Mouse (Mus musculus) liver, embryonic 18 days (tissue): ENCODE results near the gene Ier3. TPM values are rescaled to one million over a fixed set of nuclear protein-coding genes. Genes with fewer than 3 reads are reported as not detected.

ENCODE experiments used
- polyA plus RNA-seq: library from polyadenylated mRNA; depleted of rRNA; stranded (reverse); fragments of >200 nt; gene quantifications from 2 replicates; pipeline ENCODE4 v1.2.3, GENCODE M21; 2012; rRNA removed

The Ier3 gene
- 5.5 and 6.5 TPM in 2 replicates for polyA plus RNA-seq

DNA sequence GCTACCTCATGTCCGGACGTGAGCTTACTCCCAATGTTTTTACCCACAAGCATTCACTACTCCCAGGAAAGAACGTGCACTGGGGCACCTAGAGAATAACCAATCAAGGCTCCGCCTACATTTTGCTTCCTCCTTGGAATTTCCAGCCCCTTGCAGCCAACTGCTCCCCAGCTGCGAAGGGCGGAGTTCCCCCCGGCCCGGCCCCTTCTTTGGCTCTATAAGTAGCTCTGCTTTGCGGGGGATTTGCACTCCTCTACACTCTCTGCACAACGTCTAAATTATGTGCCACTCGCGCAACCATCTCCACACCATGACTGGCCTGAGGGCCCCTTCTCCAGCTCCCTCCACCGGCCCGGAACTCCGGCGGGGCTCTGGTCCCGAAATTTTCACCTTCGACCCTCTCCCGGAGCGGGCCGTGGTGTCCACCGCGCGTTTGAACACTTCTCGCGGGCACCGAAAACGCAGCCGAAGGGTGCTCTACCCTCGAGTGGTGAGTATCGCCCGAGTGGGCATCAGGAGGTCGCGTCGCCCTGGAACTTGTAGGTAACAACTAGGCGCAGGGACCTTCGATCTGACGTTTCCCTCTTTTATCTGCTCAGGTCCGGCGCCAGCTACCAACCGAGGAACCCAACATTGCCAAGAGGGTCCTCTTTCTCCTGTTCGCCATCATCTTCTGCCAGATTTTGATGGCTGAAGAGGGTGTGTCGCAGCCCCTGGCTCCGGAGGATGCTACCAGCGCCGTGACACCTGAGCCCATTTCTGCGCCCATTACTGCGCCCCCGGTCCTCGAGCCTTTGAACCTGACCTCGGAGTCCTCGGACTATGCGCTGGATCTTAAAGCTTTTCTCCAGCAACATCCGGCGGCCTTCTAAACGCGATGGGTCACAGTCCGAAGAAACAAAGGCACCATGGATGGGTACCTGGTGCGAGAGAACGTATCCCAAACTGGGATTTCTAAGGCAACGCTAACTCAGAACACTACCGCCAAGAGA, at the start of gene Ier3:
Ier3 (plus strand) TSS at position 246 of the 992 bp plus-strand sequence.

DNA sequence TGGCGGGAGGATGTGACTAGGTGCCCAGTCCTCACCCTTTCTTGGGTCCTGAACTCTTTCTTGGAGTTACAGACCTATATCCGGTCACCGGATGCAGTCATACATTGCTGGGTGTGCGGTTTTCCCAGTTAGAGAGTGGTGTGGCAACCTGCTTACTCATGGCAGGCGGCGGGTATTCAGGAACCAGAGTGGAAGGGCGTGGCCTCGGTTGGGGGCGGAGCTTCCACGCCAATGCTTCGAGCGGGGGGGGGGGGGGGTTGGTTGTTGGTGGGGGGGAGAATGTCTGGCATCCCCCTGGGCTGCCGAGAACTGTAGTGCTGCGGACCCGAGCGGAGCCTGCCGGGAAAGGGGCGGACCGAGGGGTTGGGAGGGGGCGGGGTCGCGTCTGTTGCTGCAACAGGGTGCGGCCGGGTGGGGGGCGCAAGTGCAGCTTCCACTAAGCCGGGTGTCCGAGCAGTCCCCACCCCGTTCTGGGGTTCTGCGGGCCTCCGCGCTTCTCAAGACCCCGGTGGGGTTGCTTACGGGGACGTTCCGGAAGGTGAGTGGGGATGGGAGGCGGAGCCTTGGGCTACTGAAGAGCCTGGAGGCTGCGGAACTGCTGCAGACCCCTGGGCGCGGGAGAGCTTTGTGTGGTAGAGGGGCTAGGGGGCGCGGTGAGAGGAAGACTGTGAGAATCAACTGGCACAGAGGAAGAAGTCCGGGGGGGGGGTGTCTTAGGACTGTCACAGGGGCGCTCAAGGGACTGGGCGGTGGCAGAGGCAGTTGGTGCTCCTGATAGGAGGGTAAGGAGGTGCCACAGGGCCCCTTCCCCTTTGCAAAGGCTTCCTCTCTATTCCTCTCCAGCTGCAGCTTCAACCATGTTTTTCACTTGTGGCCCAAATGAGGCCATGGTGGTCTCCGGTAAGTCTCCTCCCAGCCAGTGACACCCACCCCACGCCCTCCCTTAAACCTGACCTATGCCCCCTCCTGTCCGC, 1.8 kb downstream of the Ier3 start, which contains the start of gene Flot1:
Flot1 (plus strand) TSS at position 267 of the 974 bp plus-strand sequence.

DNA sequence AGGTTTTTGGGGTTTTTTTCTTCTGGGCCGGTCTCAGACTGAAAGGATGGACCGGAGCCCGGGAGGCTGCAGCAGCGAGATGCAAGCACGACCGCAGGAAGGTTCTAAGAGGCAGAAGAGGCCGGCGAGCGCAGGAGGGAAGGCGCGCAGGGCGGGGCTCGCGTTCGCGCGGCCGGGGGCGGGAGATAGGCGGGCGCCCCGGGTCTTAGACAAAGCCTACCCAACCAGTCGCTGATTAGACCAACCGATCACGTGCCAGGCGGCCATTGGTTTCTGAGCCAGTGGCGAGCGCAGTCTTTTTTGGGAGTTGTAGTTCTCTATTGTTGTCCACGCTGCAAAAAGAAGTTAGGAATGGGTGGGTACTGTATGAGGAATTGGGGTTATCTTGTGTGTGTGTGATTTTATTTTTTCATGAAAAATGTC, 16.6 kb downstream of the Ier3 start, which contains the start of gene Tubb5:
Tubb5 (minus strand) TSS at position 185 of the 423 bp plus-strand sequence.

DNA sequence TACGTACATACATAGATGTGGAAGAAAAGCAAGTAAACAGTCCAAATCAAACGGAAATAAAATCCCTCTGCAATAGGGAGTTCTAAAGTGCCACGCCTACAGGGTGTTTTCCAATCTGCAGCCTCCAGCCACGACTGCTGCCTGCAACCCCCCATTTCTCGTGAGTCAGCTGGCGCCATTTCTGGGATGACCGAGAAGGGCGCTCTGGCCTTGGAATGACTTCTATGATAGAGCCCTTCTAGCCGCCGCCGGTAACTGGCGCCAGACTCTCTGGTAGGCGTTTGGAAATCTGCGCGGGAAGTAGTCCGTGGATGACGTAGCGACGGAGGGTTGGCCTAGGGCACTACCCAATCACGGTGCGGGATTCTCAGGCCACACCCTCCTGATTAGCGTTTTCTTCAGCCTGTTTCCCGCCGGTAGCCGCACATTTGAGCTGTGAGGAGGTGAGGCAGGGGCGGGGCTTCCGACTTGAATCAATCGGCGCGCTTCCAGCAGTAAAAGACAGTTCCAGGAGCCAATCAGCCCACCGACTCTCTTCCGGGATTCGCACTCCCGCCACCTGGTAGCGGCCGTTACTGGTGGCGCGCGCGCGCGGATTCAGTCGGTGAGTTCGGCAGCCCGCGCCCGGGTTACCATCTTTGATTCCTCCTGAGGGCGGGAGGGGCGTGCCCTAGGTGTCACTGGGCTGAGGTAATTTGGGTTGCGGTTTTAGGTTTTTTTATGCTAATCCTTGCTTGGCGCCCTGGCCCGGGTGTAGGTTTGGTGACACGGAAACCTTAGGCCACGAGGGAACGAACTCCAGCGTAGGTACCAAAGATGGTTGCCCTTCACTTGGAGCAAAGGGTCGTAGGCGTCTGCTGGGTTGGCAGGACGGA, 19.8 kb downstream of the Ier3 start, which contains the start of gene Mdc1:
Mdc1 (plus strand) TSS at position 440 of the 875 bp plus-strand sequence.

DNA sequence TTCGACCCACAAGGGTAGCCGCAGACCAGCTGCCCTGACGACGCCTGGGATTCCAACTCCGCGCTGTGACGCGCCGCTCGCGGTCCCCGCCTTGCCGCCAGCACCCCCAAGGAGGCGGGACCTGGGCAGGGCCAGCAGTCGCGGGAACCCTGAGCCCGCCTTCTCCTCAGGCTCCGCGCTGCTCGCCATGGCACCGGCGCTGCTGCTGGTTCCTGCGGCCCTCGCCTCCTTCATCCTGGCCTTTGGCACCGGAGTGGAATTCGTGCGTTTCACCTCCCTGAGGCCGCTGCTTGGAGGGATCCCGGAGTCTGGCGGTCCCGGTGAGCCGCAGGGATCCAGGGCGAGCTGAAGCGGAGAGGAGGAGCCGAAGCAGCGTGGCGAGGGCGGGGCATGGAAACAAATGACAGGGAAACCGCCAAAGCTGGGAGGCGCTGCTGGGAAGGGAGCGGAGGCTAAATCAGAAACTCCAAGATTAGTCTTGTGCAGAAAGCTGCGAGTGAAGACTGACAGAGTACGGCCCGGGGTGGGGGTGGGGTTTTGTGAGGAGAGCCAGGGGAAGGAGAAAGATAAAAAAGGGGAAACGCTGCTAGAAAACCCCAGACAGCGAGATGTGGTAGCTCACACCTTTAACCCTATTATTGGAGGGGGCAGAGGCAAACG, 39.8 kb downstream of the Ier3 start, which contains the start of gene Nrm:
Nrm (plus strand) TSS at position 121 of the 660 bp plus-strand sequence.

DNA sequence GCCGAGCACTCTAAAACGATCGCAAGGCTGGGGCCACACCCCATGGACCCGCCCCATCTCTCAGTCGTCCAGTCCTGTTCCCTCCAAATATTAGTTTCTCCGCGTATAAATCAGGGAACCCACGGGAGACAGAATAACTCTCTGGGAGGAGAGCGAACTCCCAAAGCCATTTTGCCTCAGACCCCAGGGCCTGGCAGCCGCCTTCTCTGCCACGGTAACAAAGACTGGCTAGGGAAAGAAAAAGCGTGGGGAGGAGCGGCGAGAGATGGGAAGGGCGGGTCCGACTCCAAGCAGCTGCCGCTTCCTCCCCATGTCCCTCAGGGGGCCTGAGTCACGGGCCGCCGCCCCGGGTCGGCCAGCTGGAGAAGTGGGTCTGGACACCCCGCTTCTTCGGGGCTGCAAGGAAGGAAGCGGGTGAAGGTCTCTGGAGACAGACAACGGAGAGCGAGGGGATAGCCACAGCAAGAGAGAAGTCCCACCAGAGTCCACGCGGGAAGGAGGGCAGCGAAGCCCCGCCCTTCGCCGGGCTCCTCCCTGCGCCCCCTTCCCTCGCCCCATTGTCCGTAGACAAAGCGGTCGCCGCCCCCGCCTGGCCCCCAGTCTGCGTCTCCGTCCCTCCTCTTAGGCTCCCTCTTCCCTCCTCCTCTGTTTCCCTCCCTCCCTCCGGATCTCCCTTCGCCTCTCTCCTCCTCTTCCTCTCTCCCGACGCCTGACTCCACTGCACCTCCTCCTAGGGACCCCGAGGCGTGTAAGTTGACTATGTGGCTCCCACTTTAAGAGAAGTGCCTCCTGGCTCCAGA, 44.2 kb downstream of the Ier3 start, which contains the start of gene Ppp1r18:
Ppp1r18 (plus strand) TSS at position 113 of the 800 bp plus-strand sequence.

Other genes with a start within 250 kb of the Ier3 start
- gene Sfta2, start 220.1 kb upstream of the Ier3 start, polyA plus RNA-seq = not detected in 2 replicates
- not detected in 2 replicates for gene Gm9573, start 195.0 kb upstream of the Ier3 start, polyA plus RNA-seq
- 0.01 TPM in 2 replicates for gene Mucl3, start 178.0 kb upstream of the Ier3 start, polyA plus RNA-seq
- gene Vars2, start 154.1 kb upstream of the Ier3 start, polyA plus RNA-seq = 6.9 and 8.3 TPM in 2 replicates
- gene Gtf2h4, start 147.9 kb upstream of the Ier3 start, polyA plus RNA-seq = 14.3 and 15.4 TPM in 2 replicates
- gene Ddr1, start 117.1 kb upstream of the Ier3 start, polyA plus RNA-seq = 2.2 TPM in 2 replicates
- gene Flot1, start 1.5 kb downstream of the Ier3 start, polyA plus RNA-seq = 31.0 and 40.2 TPM in 2 replicates
- 251 and 259 TPM in 2 replicates for gene Tubb5, start 16.6 kb downstream of the Ier3 start, polyA plus RNA-seq
- 4.3 and 4.5 TPM in 2 replicates for gene Mdc1, start 19.8 kb downstream of the Ier3 start, polyA plus RNA-seq
- 10.7 and 11.1 TPM in 2 replicates for gene Nrm, start 39.6 kb downstream of the Ier3 start, polyA plus RNA-seq
- gene Ppp1r18, start 43.9 kb downstream of the Ier3 start, polyA plus RNA-seq = 17.4 and 18.6 TPM in 2 replicates
- gene Dhx16, start 58.1 kb downstream of the Ier3 start, polyA plus RNA-seq = 36.4 and 41.5 TPM in 2 replicates
- 11.1 and 12.8 TPM in 2 replicates for gene 2310061I04Rik, start 75.7 kb downstream of the Ier3 start, polyA plus RNA-seq
- 9.1 and 9.2 TPM in 2 replicates for gene Atat1, start 88.4 kb downstream of the Ier3 start, polyA plus RNA-seq
- 47.1 and 48.3 TPM in 2 replicates for gene Mrps18b, start 94.7 kb downstream of the Ier3 start, polyA plus RNA-seq
- gene Ppp1r10, start 94.8 kb downstream of the Ier3 start, polyA plus RNA-seq = 13.7 and 14.0 TPM in 2 replicates
- gene Abcf1, start 148.1 kb downstream of the Ier3 start, polyA plus RNA-seq = 33.2 and 37.2 TPM in 2 replicates
- 4.6 and 5.7 TPM in 2 replicates for gene Gnl1, start 158.2 kb downstream of the Ier3 start, polyA plus RNA-seq
- 6.0 and 6.7 TPM in 2 replicates for gene Prr3, start 158.6 kb downstream of the Ier3 start, polyA plus RNA-seq
- gene H2-T24, start 198.9 kb downstream of the Ier3 start, polyA plus RNA-seq = 14.1 and 14.9 TPM in 2 replicates
- gene H2-T23, start 211.2 kb downstream of the Ier3 start, polyA plus RNA-seq = 112 and 121 TPM in 2 replicates
- 14.6 and 16.9 TPM in 2 replicates for gene H2-T22, start 221.1 kb downstream of the Ier3 start, polyA plus RNA-seq
- not detected in 2 replicates for gene Gm6034, start 221.3 kb downstream of the Ier3 start, polyA plus RNA-seq
- gene Gm11127, start 236.7 kb downstream of the Ier3 start, polyA plus RNA-seq = 0.03 and 0.16 TPM in 2 replicates